Mouse (Mus musculus) heart, postnatal 0 days (tissue): ENCODE measurements around the gene Scoc.

ENCODE experiments used
- CTCF ChIP-seq: IDR thresholded peaks from 2 replicates; pipeline ENCODE4 v1.5.1; 2016; ENCODE audit warnings: antibody characterized with exemption, control low read depth, low read depth
- EP300 ChIP-seq: IDR thresholded peaks from 2 replicates; pipeline ENCODE4 v1.6.1; 2016; ENCODE audit warnings: antibody characterized with exemption, low read depth

GRCm38 (mm10) chr8:83459606-83460005, 1.4 kb upstream of the Scoc start:
- TF ChIP-seq CTCF (no peak), EP300 (no peak)
